ENCODE assay signal across 26 mouse cellular contexts in genomic region chr11:35140092-35140491, GRCm38 (mm10). TPM values are rescaled to one million over a fixed set of nuclear protein-coding genes. Genes with fewer than 3 reads are reported as not detected.
"Had no signal": no experiment of that assay in that cellular context is flagged by ENCODE, and none has a peak within 500 bp of the region (broad histone marks: within the 10 kb centered on the region; RNA-seq: fewer than 3 reads in every experiment).

No protein-coding gene starts in this region.

- H3K27ac ChIP-seq: gastrocnemius, adult 2 months; heart, embryonic 13.5 days; heart, embryonic 15.5 days; hindbrain, embryonic 13.5 days; hindbrain, embryonic 15.5 days; hindbrain, postnatal 0 days; kidney, embryonic 15.5 days; kidney, postnatal 0 days; limb, embryonic 13.5 days; limb, embryonic 15.5 days; liver, embryonic 12.5 days; liver, embryonic 14.5 days had no signal

- DNase-seq: gastrocnemius, adult 2 months; gastrocnemius, postnatal 10 days; gastrocnemius, postnatal 25 days; heart, adult 18-20 months; heart, postnatal 14 days; heart, postnatal 36 days; kidney, adult 11 months; kidney, adult 2 months; kidney, adult 9 months; kidney, postnatal 14 days; kidney, postnatal 36 days; layer of hippocampus, postnatal 36 days; left cerebral cortex, postnatal 4 days had no signal

- H3K4me3 ChIP-seq: gastrocnemius, adult 2 months; heart, embryonic 13.5 days; heart, embryonic 15.5 days; hindbrain, embryonic 13.5 days; hindbrain, embryonic 15.5 days; kidney, embryonic 15.5 days; limb, embryonic 13.5 days; limb, embryonic 15.5 days; liver, embryonic 12.5 days had no signal

RNA-seq across cellular contexts. Expression of gene Slit3, which starts 19.1 kb away (rescaled TPM):
- total RNA-seq: granulocyte monocyte progenitor cell, adult 5-6 weeks; hematopoietic stem cell, adult 5-6 weeks had no signal
